Mouse (Mus musculus) kidney, adult 8-10 months (tissue): ENCODE results near the gene Spata18.

Source experiments
- DNase-seq, 2 experiments: peaks; one replicate each; pipeline ENCODE4 v3.0.0; 2022

Gene Spata18

DNA sequence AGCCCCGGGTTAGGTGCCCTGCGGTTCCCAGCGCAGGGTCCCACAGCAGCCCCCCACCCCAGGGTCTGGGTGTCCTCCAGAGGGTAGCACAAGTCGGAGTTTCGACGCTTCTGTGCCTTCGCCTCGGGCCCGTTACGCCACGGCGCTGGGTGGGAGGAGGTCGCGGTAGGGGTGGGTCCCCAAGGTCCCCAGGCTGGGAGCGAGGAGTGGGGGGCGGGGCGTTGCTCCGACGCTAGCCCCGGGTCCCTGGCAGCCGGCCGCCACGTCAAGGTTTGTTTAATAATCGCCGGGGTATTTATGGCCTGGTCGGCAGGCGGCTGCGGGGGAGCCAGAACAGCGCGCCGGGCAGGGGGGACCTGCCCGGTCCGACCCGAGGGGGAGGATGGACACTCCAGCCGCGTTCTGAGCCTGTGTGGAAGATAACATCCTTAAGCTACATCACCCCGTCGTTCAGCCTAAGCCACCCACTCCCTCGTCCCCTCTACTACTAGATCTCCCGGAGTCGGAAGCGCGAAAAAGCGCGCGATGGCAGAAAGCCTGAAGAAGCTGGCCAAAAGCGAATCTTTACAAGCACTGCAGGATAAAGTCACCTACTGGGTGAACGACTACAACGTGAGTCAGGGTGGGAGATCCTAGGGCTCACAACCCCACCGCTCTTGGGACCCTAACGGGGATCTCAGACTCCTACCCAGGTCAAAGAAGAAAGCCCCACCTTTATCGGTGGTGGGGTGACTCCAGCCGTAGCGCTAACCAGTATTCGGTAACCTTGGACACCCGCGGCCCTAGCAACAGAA, at the start of gene Spata18:
Spata18 (plus strand) TSS at position 319 of the 794 bp plus-strand sequence.
- DNase-seq: no peak

DNA sequence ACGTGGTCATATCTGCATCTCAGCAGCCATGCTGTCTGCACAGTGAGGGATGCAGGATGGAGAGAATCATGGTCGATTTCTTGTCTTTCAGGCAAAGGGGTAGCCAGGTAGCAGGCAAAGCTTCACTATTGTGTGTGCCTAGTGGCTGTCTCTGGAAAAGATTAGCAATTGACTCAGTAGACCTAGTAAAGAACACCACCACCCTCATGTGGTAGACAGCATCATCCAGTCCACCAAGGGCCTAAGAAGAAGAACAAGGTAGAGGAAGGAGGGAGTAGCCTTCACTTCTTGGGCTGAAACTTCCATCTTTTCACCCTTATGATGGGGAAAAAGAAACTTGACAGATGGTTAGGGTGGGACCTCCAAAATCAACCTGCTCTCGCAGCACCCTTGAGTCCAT, 48.3 kb upstream of the Spata18 start:
- DNase-seq: no peak

- no peak for DNase-seq
These were observed 46.6 kb upstream of the Spata18 start for GRCm38 (mm10) chr5:73604542-73604941.

DNA sequence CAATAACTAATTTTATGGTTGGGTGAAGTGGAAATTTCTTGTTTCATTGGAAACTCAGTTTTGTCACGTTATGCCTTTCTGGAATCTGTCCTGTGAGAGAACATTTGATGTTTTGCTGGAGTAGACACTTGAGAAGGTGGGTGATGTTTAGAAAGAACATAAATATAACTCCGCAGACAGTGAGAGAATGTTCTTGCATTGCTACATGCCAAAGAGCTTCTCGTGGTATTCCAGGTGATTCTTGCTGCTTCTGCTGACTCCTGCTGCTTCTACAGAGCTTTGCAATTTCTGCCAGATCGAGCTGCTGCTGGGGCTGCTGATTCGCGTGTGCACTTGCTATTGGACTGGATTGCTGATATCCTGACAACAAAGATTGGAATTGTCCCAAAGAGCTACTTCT, 46.2 kb upstream of the Spata18 start:
- no peak for DNase-seq

DNA sequence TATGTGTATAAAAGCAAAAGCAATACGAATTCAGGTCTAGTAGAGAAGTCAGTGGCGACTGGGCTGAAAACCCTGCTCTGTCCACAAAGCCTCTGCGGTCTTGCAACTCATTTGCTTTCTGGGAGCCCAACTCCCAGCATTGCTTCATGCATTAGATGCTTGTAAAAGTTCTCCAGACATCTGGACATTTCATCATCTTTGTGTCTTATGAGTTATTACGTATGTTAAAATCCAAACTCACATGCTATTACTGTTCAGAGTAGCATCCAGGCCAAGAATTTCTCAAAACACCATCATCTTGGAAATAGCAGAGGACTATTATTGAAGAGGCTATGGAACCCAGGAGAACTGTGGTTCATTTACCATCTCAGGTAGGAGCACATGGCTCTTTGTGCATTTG, 40.1 kb upstream of the Spata18 start:
- no peak for DNase-seq

DNA sequence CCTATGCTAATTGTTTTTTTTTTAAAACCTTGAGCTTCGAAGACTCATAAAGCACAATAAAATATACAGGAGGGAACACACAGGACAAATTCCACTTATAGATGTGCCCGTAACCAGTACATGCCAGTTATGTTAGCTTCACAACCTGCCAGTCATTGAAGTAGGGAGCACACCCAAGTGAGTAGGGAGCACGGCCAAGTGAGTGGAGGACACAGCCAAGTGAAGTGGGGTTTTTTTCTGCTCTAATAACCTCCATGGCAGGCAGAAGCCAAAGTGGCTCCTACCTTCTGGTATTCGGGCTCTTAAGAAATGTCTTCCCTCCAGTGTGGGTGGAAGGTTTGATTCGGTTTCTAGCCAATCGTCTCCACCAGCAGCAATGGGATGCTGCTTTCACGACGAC, 37.9 kb upstream of the Spata18 start:
- DNase-seq: no peak

DNA sequence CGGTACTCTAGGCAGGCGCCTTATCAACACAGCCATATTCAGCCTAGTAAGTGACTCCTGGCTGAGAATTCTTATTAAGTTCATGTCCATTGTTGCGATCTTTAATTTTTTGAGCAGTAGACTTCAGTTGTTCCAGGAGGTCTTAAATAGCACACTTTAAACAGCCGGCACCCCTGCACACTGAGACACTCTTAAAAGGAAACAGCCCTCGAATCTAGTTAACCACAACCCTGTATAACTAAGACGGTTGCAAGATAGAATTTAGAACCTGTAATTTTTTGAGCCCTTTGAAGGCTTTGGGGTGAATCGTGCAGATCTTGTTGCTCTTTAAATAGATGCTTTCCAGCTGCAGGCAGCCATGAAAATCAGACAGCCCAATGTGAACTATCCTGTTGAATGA, 36.0 kb upstream of the Spata18 start:
- no peak for DNase-seq

DNA sequence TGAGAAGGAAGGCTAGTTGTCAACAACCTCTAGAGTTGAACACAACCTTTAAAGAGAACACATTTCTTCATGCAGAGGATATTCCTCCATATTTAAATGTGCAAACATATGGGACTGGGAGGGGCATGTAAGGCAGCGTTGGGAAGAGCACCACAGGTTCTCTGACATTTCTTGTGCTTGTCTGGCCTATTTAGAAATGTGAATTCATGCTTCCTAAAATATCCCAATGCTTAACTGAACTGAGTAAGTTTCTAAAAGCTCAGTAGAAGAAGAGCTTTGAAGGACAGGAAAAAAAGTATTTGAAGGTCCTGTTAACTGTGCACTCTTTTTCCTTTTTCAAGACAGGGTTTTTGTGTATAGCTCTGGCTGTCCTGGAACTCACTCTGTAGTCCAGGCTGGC, 32.2 kb upstream of the Spata18 start:
- no peak for DNase-seq

DNA sequence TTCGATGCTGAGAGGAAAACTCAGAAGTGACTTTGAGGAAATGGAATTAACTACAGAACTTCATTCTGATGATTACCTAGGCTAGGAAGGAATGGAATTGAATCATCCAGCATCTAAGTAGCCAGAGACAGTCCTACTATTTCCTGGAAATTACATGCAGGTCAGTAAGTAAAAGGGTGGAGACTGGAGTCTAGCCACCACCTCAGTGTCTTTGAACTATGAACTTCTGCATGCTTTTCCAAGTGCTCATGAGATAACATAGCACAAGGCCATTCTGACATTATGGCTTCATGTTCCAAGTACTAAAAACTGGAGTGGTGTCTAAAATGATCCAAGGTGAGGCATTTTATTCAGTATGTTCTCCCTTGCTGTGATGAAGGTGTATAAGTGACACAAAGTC, 25.7 kb upstream of the Spata18 start:
- no peak for DNase-seq

DNA sequence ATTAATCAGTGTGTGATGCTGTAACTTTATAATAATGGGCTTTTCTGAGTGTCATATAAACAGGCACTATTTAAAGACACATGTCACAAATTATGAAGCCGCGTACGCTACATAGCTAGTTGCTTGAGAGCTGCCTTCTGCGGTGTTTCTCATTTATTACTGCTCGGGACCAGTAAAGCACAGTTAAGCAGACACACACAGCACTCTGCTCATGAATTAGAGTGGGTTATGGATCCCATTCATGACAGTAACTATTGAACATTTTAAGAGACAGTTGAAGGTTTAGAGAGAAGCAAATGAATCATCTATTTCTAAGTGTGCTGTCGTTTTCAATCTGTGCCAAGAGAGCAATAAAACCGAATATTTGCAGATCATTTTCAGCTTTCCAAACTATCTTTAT, 24.3 kb upstream of the Spata18 start:
- DNase-seq: no peak

GRCm38 (mm10) chr5:73627559-73627958, 23.6 kb upstream of the Spata18 start:
- no peak for DNase-seq

DNA sequence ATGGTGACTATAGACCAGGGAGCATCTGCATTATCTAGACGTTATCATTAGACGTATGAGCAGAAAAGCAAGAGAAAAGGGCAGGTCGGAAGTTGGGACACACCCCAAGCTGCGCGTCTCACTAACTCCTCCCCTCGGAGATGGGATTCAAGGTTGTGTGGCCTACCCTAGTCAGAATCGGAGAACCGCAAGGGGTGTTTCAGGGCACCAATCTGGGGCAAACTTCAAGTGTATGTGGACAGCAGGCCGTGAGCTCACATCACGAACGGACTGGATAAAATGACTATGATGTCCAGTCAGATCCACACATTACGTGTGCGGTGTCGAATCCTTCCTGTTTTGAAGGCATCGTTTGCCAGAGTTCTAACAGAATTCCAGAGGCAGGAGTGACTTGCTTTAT, 23.2 kb upstream of the Spata18 start:
- DNase-seq: no peak

- DNase-seq: no peak
These were observed 21.0 kb upstream of the Spata18 start for GRCm38 (mm10) chr5:73630141-73630540.

GRCm38 (mm10) chr5:73631001-73631558, 20.1 kb upstream of the Spata18 start:
- no peak for DNase-seq

GRCm38 (mm10) chr5:73632291-73632690, 18.9 kb upstream of the Spata18 start, which contains the start of gene Lrrc66:
TSS of gene Lrrc66 (minus strand) at chr5:73632526.
- DNase-seq: peak; percentile 49 to 72

DNA sequence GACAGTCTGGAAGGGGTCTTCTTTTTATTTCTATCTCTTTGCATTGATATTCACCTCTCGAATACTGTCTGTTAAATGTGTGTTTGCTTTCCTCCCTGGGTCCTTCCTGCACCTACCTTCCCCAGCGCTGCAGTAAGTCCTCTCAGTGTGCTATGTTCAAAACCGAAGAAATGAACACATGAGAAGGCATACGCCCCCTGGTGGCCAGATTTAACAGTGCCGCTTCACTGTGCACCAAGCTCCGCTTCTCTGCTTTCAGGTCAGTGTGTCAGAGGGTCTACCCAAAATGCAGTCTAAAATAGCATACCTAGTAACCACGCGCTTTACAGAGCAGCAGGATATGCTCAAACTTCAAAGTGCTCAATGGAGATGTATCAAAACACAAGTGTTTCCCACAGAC, 18.0 kb upstream of the Spata18 start:
- peak; percentile 49 to 80 for DNase-seq

DNA sequence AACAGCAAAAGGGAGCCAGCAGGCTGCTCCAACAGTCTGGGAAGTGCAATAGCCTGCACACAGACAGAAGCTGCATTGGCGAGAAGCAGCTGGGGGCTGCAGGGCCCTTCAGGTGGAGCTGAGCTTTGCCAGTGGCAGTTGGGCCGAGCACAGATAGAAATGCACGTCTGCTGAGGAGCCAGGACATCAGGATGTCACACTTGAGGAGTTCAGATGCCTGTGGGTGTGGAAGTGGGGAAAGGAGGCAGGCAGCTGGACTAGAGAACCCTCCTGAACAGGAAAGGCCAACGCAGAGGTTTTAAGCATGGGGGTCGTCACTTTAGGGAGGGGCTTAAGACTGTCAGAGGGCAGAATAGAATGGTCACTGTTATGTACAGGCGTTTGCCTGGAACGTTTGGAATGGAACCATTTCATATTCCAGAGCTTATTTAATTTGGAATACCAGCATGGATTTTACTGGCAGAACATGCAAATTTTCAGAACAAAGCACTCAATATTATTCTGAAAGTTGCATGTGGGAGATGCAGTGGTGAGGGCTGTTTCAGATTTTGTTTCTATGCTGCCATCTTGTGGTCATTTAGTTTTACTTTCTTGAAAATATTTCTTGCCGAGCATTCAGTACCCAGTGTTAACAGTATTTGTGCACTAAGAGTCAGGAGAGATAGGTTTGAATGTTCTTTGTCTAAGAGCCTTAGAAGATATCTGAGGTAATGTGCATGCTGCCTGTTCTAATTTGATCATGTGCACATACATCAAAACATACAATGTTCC, 13.7 kb upstream of the Spata18 start:
- DNase-seq: no peak

DNA sequence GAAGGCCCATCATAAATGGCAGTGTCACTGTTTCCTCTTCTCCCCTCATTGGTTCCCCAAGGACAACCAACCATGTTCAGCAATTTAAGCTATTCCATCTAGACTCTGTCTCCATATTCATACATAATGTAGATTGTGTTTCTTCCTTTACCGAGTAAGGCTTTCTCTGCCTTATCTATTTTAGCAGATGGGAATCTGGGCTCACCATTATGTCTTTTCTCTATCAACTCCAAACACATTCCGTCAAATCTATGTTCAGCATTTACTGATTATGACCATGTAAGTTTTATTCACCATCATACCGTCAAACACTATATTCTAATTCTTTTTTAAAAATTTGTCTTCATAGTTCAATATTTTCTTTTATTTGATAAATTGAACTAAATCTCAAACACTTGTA, 10.1 kb upstream of the Spata18 start:
- DNase-seq: no peak

DNA sequence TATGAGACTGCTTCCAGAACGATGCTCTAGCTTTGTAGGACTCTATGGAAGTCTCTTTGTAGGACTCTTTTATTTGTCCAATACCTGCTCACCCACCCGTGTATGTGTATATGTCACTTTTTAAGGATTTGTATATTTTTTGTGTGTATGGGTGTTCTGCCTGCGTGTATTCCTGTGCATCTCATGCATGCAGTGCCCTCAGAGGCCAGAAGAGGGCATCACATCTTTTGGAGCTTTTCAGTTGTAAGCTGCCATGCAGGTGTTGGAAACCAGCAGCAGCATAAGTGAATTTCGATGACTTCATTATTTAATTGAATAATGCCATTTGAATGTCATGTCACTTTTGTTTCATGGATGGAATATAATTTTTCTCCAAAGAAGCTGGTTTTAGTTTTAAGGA, 9.1 kb upstream of the Spata18 start:
- DNase-seq: peak in 1 of 2 experiments; percentile 46

- DNase-seq: peak; percentile 77 to 87
These were observed 3.8 kb upstream of the Spata18 start, which contains the start of gene Sgcb for GRCm38 (mm10) chr5:73647261-73647900. TSS of gene Sgcb (minus strand) at chr5:73647790.

DNA sequence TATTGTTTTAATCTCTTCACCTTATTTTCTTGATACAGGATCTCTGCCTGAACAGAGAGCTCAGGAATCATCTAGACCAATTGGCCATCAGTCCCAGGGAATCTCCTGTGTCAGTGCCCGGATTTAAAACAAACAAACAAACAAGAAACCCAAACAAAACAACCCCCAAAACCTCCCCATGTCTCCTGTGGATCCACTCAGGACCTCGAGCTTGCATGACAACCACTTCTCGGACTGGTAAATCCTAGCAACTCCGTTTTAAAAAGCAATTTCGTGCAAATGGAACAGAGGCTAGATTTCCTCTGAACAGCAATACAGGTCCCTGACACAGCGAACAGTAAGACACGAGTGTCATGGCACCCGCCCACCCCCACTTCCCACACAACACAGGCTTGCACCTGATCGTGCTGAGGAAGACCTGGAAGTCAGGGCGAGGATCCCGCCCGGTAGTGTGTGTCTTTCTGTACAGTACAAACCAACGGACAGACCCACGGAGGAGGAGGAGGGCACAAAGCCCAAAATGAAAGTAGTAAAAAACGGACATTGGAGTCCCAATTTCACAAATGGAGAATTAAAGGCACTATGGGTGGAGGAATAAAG, 714 bp upstream of the Spata18 start:
- DNase-seq: peak in 1 of 2 experiments; percentile 19

DNA sequence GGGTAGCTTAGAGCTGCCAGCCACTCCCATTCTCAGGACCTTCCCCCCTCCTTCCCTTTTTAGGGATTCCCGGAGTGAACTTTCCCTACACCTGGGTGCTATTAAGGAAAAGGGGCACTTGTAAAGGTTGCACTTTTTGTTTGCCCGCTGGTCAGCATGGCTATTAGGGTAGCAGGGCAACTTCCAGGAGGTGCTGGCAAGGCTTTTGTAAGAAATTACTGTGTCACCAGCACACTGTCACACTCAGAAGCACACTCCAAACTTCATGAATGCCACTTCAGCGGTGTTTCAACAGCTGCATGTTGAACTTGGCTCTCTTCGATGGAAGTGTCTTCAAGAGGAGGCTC, 649 bp downstream of the Spata18 start:
- DNase-seq: no peak

- DNase-seq: no peak
These were observed 15.5 kb downstream of the Spata18 start for GRCm38 (mm10) chr5:73666695-73667094.
